Mouse (Mus musculus): ENCODE results near the gene Chrna1.

The Chrna1 gene

GRCm38 (mm10) chr2:73518966-73519365, 61.2 kb downstream of the Chrna1 start:
- no peak for DNase-seq (ENCODE audit: low spot score)

- DNase-seq (ENCODE audit: low spot score), result no peak
Observed at GRCm38 (mm10) chr2:73518311-73518710, 61.8 kb downstream of the Chrna1 start.

- no peak for DNase-seq (ENCODE audit: low spot score)
Observed at GRCm38 (mm10) chr2:73514178-73514577, 66.0 kb downstream of the Chrna1 start.

Measured in embryo, embryonic 10 days (tissue).